Mouse (Mus musculus): ENCODE results near the gene Pabpc6. TPM values are rescaled to one million over a fixed set of nuclear protein-coding genes. Genes with fewer than 3 reads are reported as not detected.

The Pabpc6 gene
- polyA plus RNA-seq, 1 experiment from 2014 or later: not detected

GRCm38 (mm10) chr17:9647644-9648043, 21.9 kb downstream of the Pabpc6 start:
- H3K4me2 ChIP-seq: no peak overlapping the region
- whole genome bisulfite sequencing: 76% methylated on average over 4 of the region's 4 CpGs
- no peak overlapping the region for H3K4me3 ChIP-seq
- H3K36me3 ChIP-seq: no peaks in the 10 kb centered on the region
- no peaks in the 10 kb centered on the region for H3K4me1 ChIP-seq
- no peaks in the 10 kb centered on the region for H3K9me3 ChIP-seq
- H3K9ac ChIP-seq: no peak overlapping the region
- H3K27ac ChIP-seq: no peak overlapping the region
- no peak for ATAC-seq (ENCODE audit: insufficient number of reproducible peaks, insufficient read depth, low FRiP score, low TSS enrichment, low read depth)
- H3K27me3 ChIP-seq: no peaks in the 10 kb centered on the region; the same call in 1 of the 2 replicates

GRCm38 (mm10) chr17:9643657-9644180, 25.8 kb downstream of the Pabpc6 start:
- no peak for ATAC-seq (ENCODE audit: insufficient number of reproducible peaks, insufficient read depth, low FRiP score, low TSS enrichment, low read depth)
- Histone ChIP-seq H3K4me1 (no peaks in the 10 kb centered on the region), H3K27me3 (no peaks in the 10 kb centered on the region; the same call in 1 of the 2 replicates), H3K36me3 (no peaks in the 10 kb centered on the region), H3K4me2 (no peak overlapping the region), H3K9ac (no peak overlapping the region), H3K9me3 (no peaks in the 10 kb centered on the region), H3K27ac (no peak overlapping the region), H3K4me3 (no peak overlapping the region)
- WGBS: 83% methylated on average over 7 of the region's 7 CpGs

GRCm38 (mm10) chr17:9637011-9637410, 32.5 kb downstream of the Pabpc6 start:
- H3K9me3 ChIP-seq: no peaks in the 10 kb centered on the region
- H3K4me2 ChIP-seq: no peak overlapping the region
- WGBS: 91% methylated on average over 4 of the region's 4 CpGs
- no peaks in the 10 kb centered on the region for H3K27me3 ChIP-seq
- H3K27ac ChIP-seq: no peak overlapping the region
- ATAC-seq (ENCODE audit: insufficient number of reproducible peaks, insufficient read depth, low FRiP score, low TSS enrichment, low read depth): no peak
- no peaks in the 10 kb centered on the region for H3K36me3 ChIP-seq
- H3K9ac ChIP-seq: no peak overlapping the region
- no peak overlapping the region for H3K4me3 ChIP-seq
- H3K4me1 ChIP-seq: no peaks in the 10 kb centered on the region

- H3K4me1 ChIP-seq: no peaks in the 10 kb centered on the region
- H3K9ac ChIP-seq: no peak overlapping the region
- ATAC-seq (ENCODE audit: insufficient number of reproducible peaks, insufficient read depth, low FRiP score, low TSS enrichment, low read depth): no peak
- H3K27me3 ChIP-seq: no peaks in the 10 kb centered on the region
- H3K36me3 ChIP-seq: no peaks in the 10 kb centered on the region
- no peak overlapping the region for H3K4me3 ChIP-seq
- no peak overlapping the region for H3K27ac ChIP-seq
- H3K9me3 ChIP-seq: no peaks in the 10 kb centered on the region
- WGBS: 75% methylated on average over 16 of the region's 16 CpGs
- no peak overlapping the region for H3K4me2 ChIP-seq
Measured at GRCm38 (mm10) chr17:9632579-9633252, 36.8 kb downstream of the Pabpc6 start.

- H3K9ac ChIP-seq: no peak overlapping the region
- WGBS: 81% methylated on average over 5 of the region's 5 CpGs
Measured at GRCm38 (mm10) chr17:9632140-9632539, 37.4 kb downstream of the Pabpc6 start.

GRCm38 (mm10) chr17:9631081-9631480, 38.4 kb downstream of the Pabpc6 start:
- Histone ChIP-seq H3K36me3 (no peaks in the 10 kb centered on the region), H3K27ac (no peak overlapping the region), H3K9ac (no peak overlapping the region), H3K9me3 (no peaks in the 10 kb centered on the region), H3K4me2 (no peak overlapping the region), H3K27me3 (no peaks in the 10 kb centered on the region), H3K4me1 (no peaks in the 10 kb centered on the region), H3K4me3 (no peak overlapping the region)
- ATAC-seq (ENCODE audit: insufficient number of reproducible peaks, insufficient read depth, low FRiP score, low TSS enrichment, low read depth): no peak
- 83% methylated on average over 1 of the region's 1 CpGs for WGBS

More at GRCm38 (mm10) chr17:9632140-9632539, 37.4 kb downstream of the Pabpc6 start:
- Histone ChIP-seq H3K4me3 (no peak overlapping the region), H3K4me1 (no peaks in the 10 kb centered on the region), H3K27ac (no peak overlapping the region), H3K36me3 (no peaks in the 10 kb centered on the region), H3K27me3 (no peaks in the 10 kb centered on the region), H3K9me3 (no peaks in the 10 kb centered on the region), H3K4me2 (no peak overlapping the region)
- no peak for ATAC-seq (ENCODE audit: insufficient number of reproducible peaks, insufficient read depth, low FRiP score, low TSS enrichment, low read depth)

- Histone ChIP-seq H3K4me2 (no peak overlapping the region), H3K9me3 (no peaks in the 10 kb centered on the region), H3K27ac (no peak overlapping the region), H3K27me3 (no peaks in the 10 kb centered on the region), H3K4me1 (no peaks in the 10 kb centered on the region), H3K9ac (no peak overlapping the region), H3K4me3 (no peak overlapping the region), H3K36me3 (no peaks in the 10 kb centered on the region)
- no peak for ATAC-seq (ENCODE audit: insufficient number of reproducible peaks, insufficient read depth, low FRiP score, low TSS enrichment, low read depth)
Measured at GRCm38 (mm10) chr17:9627011-9627410, 42.5 kb downstream of the Pabpc6 start.

Other genes with a start within 250 kb of the Pabpc6 start
- not detected in 2 replicates for gene Gm17728, start 247.7 kb downstream of the Pabpc6 start, polyA plus RNA-seq (2015; fragmentation: Nextera tagmentation; extraction: Ambion mirVana)